Mouse (Mus musculus) lung, adult 2 months (tissue): Measurements from ENCODE around the gene Ppm1h.

Experiments
- CTCF ChIP-seq: fragments of 200-500 bp; IDR thresholded peaks from 2 replicates; pipeline ENCODE4 v1.5.1; 2011; ENCODE audit warnings: mild to moderate bottlenecking, low read length, control low read depth; ENCODE audit not compliant: insufficient read depth
- POLR2A ChIP-seq: fragments of 200-500 bp; IDR thresholded peaks from 2 replicates; pipeline ENCODE4 v1.6.1; 2011; ENCODE audit warnings: low read depth, mild to moderate bottlenecking, control low read depth, low read length, borderline replicate concordance; ENCODE audit errors: extremely low read depth

- TF ChIP-seq CTCF (no peak), POLR2A (no peak)
Measured at GRCm38 (mm10) chr10:122988372-122988771, 309.8 kb downstream of the Ppm1h start.
